Mouse (Mus musculus): ENCODE results near the gene Harbi1. TPM values are rescaled to one million over a fixed set of nuclear protein-coding genes. Genes with fewer than 3 reads are reported as not detected.

The Harbi1 gene
- total and polyA plus RNA-seq, 2 experiments from 2014 or later, result 12.0 to 16.6 TPM

DNA sequence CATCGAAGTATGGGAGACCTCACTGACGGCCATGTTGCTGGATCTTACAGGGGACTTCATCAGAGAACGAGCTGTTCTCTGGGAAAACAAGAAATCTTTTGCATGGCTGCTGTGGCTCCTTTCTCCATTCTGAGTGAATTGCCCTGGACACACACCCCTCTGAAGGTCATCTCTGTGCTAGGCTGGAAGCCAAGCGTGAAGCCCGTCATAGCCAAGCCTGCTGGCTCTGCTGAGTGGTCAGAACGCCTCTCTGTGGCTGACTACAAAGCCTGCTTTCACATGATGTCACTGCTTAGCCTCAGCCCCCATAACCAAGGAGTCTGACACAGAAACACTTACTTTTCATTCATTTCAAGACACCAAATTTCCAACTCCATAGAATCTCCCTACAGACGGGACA, 21.2 kb upstream of the Harbi1 start:
- Histone ChIP-seq H3K4me3 (ENCODE audit: low read length) (no peak overlapping the region), H3K4me1 (ENCODE audit: insufficient read depth, low read length) (no peaks in the 10 kb centered on the region), H3K36me3 (ENCODE audit: insufficient read depth, low read length) (peaks cover 36% of the 10 kb centered on the region), H3K9ac (replicated peaks; ENCODE audit: low read length) (no peak overlapping the region), H3K27ac (no peak overlapping the region), H3K9me3 (ENCODE audit: low read length) (no peaks in the 10 kb centered on the region), H3K4me2 (ENCODE audit: low read depth, low read length) (no peak overlapping the region), H3K27me3 (ENCODE audit: insufficient read depth, low read length) (no peaks in the 10 kb centered on the region)
- DNase-seq (ENCODE audit: low spot score) (no peak), ATAC-seq (peak; percentile 55; the same call in 1 of the 2 replicates)
- no peak for TF ChIP-seq CTCF (IDR thresholded peaks at IDR 0.05; ENCODE audit: low read depth)
- WGBS, result 75% methylated on average over 7 of the region's 7 CpGs

DNA sequence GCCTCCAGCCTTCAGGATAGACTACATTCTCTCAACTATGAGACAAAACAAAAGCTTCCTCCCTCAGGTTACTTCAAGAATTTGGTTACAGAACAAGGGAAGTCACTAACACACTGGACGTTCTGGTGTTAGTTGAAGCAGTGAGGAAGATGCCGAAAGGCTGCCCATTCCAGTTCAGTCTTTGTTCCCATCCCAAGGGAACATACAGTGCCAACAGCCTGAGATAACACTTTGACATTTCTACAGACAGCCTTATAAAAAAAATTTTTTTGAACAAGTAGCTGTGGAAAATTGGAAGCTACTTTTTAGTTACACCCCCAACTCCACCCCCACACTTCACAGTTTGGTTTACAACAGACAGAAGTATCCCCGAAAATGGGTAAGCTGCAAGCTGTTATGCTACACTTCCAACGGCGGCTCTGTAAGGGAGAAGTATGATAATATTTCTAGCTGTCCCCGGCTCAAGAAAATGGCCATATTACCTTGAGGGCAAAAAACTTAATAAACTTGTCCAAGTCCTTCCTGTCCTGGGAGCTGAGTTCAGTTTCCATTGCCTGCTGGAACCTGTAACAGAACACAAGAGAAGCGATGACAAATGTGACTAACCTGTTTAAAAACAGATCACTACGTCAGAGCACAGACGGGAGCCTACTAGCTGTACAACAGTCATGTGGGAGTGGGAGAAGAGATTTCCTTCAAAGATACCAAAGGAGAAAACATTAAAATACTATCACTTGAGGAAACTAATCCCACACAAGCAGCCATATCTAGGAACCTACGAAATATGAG, 15.0 kb upstream of the Harbi1 start:
- Histone ChIP-seq H3K9me3 (ENCODE audit: low read length) (no peaks in the 10 kb centered on the region), H3K27me3 (ENCODE audit: insufficient read depth, low read length) (no peaks in the 10 kb centered on the region), H3K4me3 (ENCODE audit: low read length) (no peak overlapping the region), H3K36me3 (ENCODE audit: insufficient read depth, low read length) (peaks cover 6% of the 10 kb centered on the region), H3K4me1 (ENCODE audit: insufficient read depth, low read length) (no peaks in the 10 kb centered on the region), H3K4me2 (ENCODE audit: low read depth, low read length) (no peak overlapping the region), H3K9ac (replicated peaks; ENCODE audit: low read length) (no peak overlapping the region), H3K27ac (no peak overlapping the region)
- TF ChIP-seq CTCF (IDR thresholded peaks at IDR 0.05; ENCODE audit: low read depth), result no peak
- ATAC-seq (no peak), DNase-seq (ENCODE audit: low spot score) (no peak)
- 90% methylated on average over 10 of the region's 10 CpGs for WGBS

DNA sequence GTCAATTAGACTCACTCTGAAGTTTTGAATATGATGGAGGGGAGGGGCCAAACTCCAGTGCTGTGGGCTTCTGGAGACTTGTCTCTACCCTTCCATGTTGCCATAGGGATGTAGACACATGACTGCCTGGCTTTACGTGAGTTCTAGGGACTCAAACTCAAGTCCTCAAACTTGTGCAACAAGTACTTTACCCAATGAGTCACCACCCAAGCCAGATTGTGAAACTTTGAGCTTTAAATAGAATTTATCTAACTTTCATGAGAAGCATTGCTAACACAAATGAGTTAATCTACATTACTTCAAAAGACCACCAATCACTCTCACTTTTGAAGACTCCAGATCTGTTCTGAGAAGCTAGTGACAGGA, 14.4 kb upstream of the Harbi1 start:
- ATAC-seq (no peak), DNase-seq (ENCODE audit: low spot score) (no peak)
- H3K4me3 ChIP-seq (ENCODE audit: low read length), result no peak overlapping the region
- no peak overlapping the region for H3K4me2 ChIP-seq (ENCODE audit: low read depth, low read length)
- H3K36me3 ChIP-seq (ENCODE audit: insufficient read depth, low read length), result peaks cover 4% of the 10 kb centered on the region; the same call in 1 of the 2 replicates
- 87% methylated on average over 1 of the region's 1 CpGs for WGBS
- H3K4me1 ChIP-seq (ENCODE audit: insufficient read depth, low read length), result no peaks in the 10 kb centered on the region
- no peaks in the 10 kb centered on the region for H3K27me3 ChIP-seq (ENCODE audit: insufficient read depth, low read length)
- TF ChIP-seq CTCF (IDR thresholded peaks at IDR 0.05; ENCODE audit: low read depth), result no peak
- H3K9ac ChIP-seq (replicated peaks; ENCODE audit: low read length), result no peak overlapping the region
- no peak overlapping the region for H3K27ac ChIP-seq
- no peaks in the 10 kb centered on the region for H3K9me3 ChIP-seq (ENCODE audit: low read length)

DNA sequence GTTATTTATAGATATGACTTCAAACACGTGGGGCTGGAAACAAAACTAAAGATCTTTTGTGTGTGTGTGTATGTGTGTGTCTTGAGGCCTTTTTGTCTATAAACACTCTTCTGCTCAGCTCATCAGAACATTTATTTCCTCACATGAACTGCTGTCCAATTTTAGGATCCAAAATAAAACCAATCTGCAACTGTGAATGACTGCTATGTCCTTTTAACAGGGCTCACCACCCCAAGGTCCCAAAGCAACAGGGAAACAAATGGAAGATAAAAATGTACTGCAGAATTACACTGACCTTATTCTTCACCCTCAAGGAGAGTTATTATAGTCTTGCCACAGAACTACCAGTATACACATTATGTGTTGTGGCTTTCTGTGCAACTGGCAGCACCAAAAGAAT, 11.4 kb upstream of the Harbi1 start:
- Histone ChIP-seq H3K9me3 (ENCODE audit: low read length) (no peaks in the 10 kb centered on the region), H3K27me3 (ENCODE audit: insufficient read depth, low read length) (no peaks in the 10 kb centered on the region), H3K4me2 (ENCODE audit: low read depth, low read length) (no peak overlapping the region), H3K9ac (replicated peaks; ENCODE audit: low read length) (no peak overlapping the region), H3K4me1 (ENCODE audit: insufficient read depth, low read length) (no peaks in the 10 kb centered on the region), H3K27ac (no peak overlapping the region), H3K36me3 (ENCODE audit: insufficient read depth, low read length) (no peaks in the 10 kb centered on the region; the same call in 1 of the 2 replicates), H3K4me3 (ENCODE audit: low read length) (no peak overlapping the region)
- ATAC-seq, result no peak
- TF ChIP-seq CTCF (IDR thresholded peaks at IDR 0.05; ENCODE audit: low read depth), result no peak
- DNase-seq (ENCODE audit: low spot score), result no peak
- WGBS, result 91% methylated on average over 1 of the region's 1 CpGs

DNA sequence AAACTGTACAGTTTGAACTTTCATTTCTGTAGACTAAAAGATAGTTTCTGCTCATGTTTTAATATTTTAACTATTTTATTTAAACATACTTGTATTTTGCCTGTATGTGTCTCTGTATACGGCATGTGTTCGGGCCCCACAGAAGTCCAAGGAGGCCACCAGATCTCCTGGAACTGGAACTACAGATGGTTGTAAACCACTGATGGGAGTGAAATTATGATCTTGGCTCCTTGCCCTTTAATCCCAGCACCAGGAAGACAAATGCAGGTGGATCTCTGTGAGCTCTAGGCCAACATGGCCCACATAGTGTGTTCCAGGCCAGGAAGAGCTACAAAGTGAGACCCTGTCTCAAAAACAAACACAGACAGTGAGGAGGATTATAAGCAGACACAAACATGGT, 9.3 kb upstream of the Harbi1 start:
- ATAC-seq, result no peak
- Histone ChIP-seq H3K4me3 (ENCODE audit: low read length) (no peak overlapping the region), H3K36me3 (ENCODE audit: insufficient read depth, low read length) (no peaks in the 10 kb centered on the region), H3K27ac (no peak overlapping the region), H3K9ac (replicated peaks; ENCODE audit: low read length) (no peak overlapping the region), H3K4me1 (ENCODE audit: insufficient read depth, low read length) (no peaks in the 10 kb centered on the region), H3K4me2 (ENCODE audit: low read depth, low read length) (no peak overlapping the region), H3K27me3 (ENCODE audit: insufficient read depth, low read length) (no peaks in the 10 kb centered on the region), H3K9me3 (ENCODE audit: low read length) (no peaks in the 10 kb centered on the region)
- WGBS, result 97% methylated on average over 2 of the region's 2 CpGs
- no peak for TF ChIP-seq CTCF (IDR thresholded peaks at IDR 0.05; ENCODE audit: low read depth)
- no peak for DNase-seq (ENCODE audit: low spot score)

DNA sequence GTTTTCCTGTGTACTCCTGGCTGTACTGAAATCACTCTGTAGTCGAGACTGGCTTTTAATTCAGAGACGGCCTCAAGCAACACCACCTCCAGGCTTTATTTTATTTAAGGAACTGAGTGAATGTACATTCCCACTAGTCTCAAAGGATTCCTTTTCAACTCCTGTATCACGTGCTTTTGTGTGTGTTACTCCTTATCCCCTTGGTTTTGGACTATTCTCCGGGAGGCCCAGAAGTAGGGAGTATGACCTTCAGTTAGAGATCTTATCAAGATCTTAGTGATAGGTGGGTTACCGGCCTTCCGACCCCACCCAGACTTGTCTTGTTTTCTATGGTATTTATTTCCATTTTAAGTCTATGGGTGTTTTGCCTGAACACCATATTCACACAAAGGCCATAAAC, 4.9 kb upstream of the Harbi1 start:
- Histone ChIP-seq H3K27me3 (ENCODE audit: insufficient read depth, low read length) (no peaks in the 10 kb centered on the region), H3K4me2 (ENCODE audit: low read depth, low read length) (no peak overlapping the region), H3K9ac (replicated peaks; ENCODE audit: low read length) (no peak overlapping the region), H3K4me1 (ENCODE audit: insufficient read depth, low read length) (peaks cover 5% of the 10 kb centered on the region), H3K4me3 (ENCODE audit: low read length) (no peak overlapping the region), H3K9me3 (ENCODE audit: low read length) (no peaks in the 10 kb centered on the region), H3K27ac (no peak overlapping the region), H3K36me3 (ENCODE audit: insufficient read depth, low read length) (no peaks in the 10 kb centered on the region)
- no peak for ATAC-seq
- DNase-seq (ENCODE audit: low spot score), result no peak
- WGBS, result 84% methylated on average over 6 of the region's 6 CpGs
- no peak for TF ChIP-seq CTCF (IDR thresholded peaks at IDR 0.05; ENCODE audit: low read depth)

DNA sequence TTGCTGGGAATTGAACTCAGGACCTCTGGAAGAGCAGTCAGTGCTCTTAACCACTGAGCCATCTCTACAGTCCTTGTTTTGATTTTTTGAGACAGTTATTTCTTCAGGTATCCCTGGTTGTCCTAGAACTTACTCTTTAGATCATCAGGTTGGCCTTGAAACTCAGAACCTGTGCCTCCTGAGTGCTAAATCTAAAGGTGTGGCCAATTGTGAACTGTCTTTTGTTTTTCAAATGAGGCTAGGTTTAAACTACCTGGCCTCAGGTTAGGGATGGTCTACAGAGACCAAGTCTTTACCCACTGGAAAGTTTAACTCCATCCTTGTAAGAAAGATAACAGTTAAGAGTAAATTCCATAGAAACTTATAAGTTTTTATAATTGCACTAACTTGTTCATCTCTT, 4.2 kb upstream of the Harbi1 start:
- H3K9me3 ChIP-seq (ENCODE audit: low read length), result no peaks in the 10 kb centered on the region
- no peak for TF ChIP-seq CTCF (IDR thresholded peaks at IDR 0.05; ENCODE audit: low read depth)
- peaks cover 5% of the 10 kb centered on the region for H3K4me1 ChIP-seq (ENCODE audit: insufficient read depth, low read length)
- ATAC-seq, result no peak
- no peak overlapping the region for H3K9ac ChIP-seq (replicated peaks; ENCODE audit: low read length)
- DNase-seq (ENCODE audit: low spot score), result no peak
- H3K4me3 ChIP-seq (ENCODE audit: low read length), result no peak overlapping the region
- no peak overlapping the region for H3K4me2 ChIP-seq (ENCODE audit: low read depth, low read length)
- H3K27me3 ChIP-seq (ENCODE audit: insufficient read depth, low read length), result no peaks in the 10 kb centered on the region
- H3K36me3 ChIP-seq (ENCODE audit: insufficient read depth, low read length), result no peaks in the 10 kb centered on the region
- H3K27ac ChIP-seq, result no peak overlapping the region
